Mouse (Mus musculus): Measurements from ENCODE around the gene Rtl8b. TPM values are rescaled to one million over a fixed set of nuclear protein-coding genes. Genes with fewer than 3 reads are reported as not detected.

The Rtl8b gene
- 49.0 and 55.8 TPM in 2 replicates for polyA plus RNA-seq (2014; fragmentation: Nextera tagmentation; extraction: Ambion mirVana)

DNA sequence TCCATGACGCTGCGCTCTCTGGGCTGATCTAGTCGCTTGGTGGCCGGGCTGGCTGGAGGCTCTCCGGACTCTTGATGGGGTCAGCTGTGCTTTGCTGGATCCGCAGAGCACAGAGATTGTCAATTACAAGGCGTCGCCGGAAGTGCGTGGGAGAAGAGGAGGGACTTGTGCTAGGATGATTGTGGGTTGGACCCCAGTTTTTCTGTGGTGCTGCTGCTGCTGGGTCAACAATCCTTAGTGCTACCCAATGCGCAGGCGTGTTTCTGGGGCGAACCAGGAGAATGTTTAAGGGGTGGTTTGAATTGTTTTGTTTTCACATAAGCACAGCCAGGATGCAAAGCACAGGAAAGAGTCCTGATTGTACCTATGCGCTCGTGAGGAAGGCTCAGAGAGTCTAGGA lies at the start of gene Rtl8b:
Rtl8b (minus strand) TSS at position 115 of the 400 bp plus-strand sequence.
- H3K27ac ChIP-seq (replicated peaks; ENCODE audit: low read depth, low read length), result no peak within 1 kb of the TSS
- ATAC-seq (ENCODE audit: insufficient number of reproducible peaks, low FRiP score, low TSS enrichment, low read depth) (peak; percentile 79), DNase-seq (ENCODE audit: low spot score) (peak; percentile 76)
- H3K4me1 ChIP-seq (ENCODE audit: control insufficient read depth, insufficient read depth, low read length), result no peaks in the 10 kb centered on the region
- no peaks in the 10 kb centered on the region for H3K36me3 ChIP-seq (ENCODE audit: control insufficient read depth, insufficient read depth, low read length)
- no peaks in the 10 kb centered on the region for H3K9me3 ChIP-seq (ENCODE audit: control insufficient read depth, low read length)
- H3K27me3 ChIP-seq (ENCODE audit: control insufficient read depth, insufficient read depth, low read length), result no peaks in the 10 kb centered on the region
- H3K4me3 ChIP-seq (ENCODE audit: low read depth, low read length), result peak within 1 kb of the TSS; percentile 15; the same call in 1 of the 2 replicates
- H3K9ac ChIP-seq (ENCODE audit: low read length), result no peak within 1 kb of the TSS
- 18% methylated on average over 12 of the region's 15 CpGs for WGBS
- H3K4me2 ChIP-seq (ENCODE audit: low read depth, severe bottlenecking), result peak within 1 kb of the TSS; percentile 28

DNA sequence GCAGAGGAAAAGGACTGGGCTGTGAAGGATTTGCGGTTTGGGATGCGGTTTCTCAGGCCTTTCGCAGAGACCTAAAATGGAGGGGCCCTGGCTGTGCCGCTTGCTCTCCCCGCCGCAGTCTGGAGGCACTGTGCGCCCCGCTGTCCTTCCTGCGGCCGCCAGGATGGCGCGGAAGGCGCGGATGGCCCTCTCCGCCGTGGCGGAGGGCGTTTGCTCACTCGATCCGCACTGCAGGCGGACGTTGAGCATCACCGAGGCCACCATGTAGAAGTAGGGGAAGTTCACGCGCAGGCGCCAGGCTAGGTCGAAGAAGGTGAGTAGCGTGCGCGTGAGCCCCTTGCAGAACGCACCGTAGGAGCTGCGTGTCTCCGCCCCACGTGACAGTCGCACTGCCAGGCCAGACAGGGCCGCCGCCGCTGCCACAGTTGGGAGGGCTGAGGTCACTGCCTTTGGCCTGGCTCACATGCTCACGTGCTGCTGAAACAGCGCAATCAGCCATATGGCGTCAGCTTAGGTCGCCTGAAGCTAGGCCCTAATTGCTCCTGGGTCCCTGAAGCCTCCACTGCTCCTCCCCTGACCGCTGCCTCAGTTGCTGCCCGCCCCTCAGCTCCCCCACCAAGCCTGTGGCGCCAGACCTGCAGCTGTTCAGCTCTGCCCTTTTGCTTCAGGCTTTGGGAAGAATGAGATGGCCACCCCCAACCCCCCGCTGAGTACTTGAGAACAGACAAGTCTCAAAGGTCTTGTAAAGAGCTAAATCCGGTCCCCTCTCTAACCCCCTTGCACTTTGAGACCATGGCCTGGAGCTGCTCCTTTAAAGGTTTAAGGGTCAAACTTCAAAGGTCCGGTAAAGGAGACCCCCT lies 46.3 kb upstream of the Rtl8b start:
- Histone ChIP-seq H3K4me1 (ENCODE audit: control insufficient read depth, insufficient read depth, low read length) (no peaks in the 10 kb centered on the region), H3K9me3 (ENCODE audit: control insufficient read depth, low read length) (no peaks in the 10 kb centered on the region), H3K4me3 (ENCODE audit: low read depth, low read length) (0 out of 2 replicates have a peak overlapping the region, but pooled peaks have one; percentile 14), H3K27me3 (ENCODE audit: control insufficient read depth, insufficient read depth, low read length) (no peaks in the 10 kb centered on the region), H3K27ac (replicated peaks; ENCODE audit: low read depth, low read length) (no peak overlapping the region), H3K36me3 (ENCODE audit: control insufficient read depth, insufficient read depth, low read length) (no peaks in the 10 kb centered on the region), H3K9ac (ENCODE audit: low read length) (peak overlapping the region; percentile 52), H3K4me2 (ENCODE audit: low read depth, severe bottlenecking) (peak overlapping the region; percentile 33)
- ATAC-seq (ENCODE audit: insufficient number of reproducible peaks, low FRiP score, low TSS enrichment, low read depth) (peak; percentile 76), DNase-seq (ENCODE audit: low spot score) (peak; percentile 71)
- WGBS, result 18% methylated on average over 40 of the region's 49 CpGs

DNA sequence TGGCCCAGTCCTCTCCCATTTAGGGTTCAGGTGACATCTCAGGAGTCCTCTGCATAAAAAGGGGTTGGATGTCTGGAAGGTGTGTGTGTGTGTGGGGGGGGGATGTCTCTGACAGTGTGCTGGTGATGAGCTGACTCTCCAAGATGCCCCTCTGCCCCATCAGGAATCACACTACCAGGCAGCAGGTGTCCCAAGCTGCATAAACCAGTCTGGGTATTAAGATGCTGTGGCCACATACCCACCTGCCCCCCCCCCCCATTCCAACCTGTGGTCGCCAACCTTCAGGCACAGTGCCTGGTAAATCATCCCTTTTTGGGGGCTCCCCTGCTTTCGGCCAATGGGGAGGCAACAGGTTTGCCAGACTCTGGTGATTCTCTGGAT lies 45.7 kb upstream of the Rtl8b start:
- no peak overlapping the region; the same call in 1 of the 2 replicates for H3K9ac ChIP-seq (ENCODE audit: low read length)
- no peak for DNase-seq (ENCODE audit: low spot score)
- no peaks in the 10 kb centered on the region for H3K27me3 ChIP-seq (ENCODE audit: control insufficient read depth, insufficient read depth, low read length)
- no peaks in the 10 kb centered on the region for H3K9me3 ChIP-seq (ENCODE audit: control insufficient read depth, low read length)
- no peaks in the 10 kb centered on the region for H3K36me3 ChIP-seq (ENCODE audit: control insufficient read depth, insufficient read depth, low read length)
- H3K4me1 ChIP-seq (ENCODE audit: control insufficient read depth, insufficient read depth, low read length), result no peaks in the 10 kb centered on the region
- no peak overlapping the region; the same call in 1 of the 2 replicates for H3K4me2 ChIP-seq (ENCODE audit: low read depth, severe bottlenecking)
- 50% methylated on average over 2 of the region's 2 CpGs for WGBS
- no peak overlapping the region for H3K27ac ChIP-seq (replicated peaks; ENCODE audit: low read depth, low read length)
- H3K4me3 ChIP-seq (ENCODE audit: low read depth, low read length), result no peak overlapping the region
- no peak; the same call in 1 of the 2 replicates for ATAC-seq (ENCODE audit: insufficient number of reproducible peaks, low FRiP score, low TSS enrichment, low read depth)

DNA sequence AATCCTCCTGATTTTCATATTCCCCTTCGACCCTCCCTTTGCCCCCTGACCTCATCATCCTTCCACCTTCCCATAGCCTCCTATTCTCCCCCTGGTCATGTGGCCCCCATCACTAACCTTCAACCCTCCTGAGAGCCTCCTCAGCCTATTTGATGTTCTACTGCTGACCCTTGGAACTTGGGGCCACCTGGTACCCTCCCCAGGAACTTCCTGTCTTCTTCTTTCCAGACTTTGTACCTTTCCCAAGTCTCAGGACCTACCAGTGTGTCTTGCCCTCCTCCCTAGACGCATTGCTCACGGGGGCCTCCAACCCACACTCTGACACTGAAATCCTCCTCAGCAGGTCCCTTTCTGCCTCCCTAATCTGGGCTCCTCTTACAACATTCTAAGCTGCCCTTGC lies 32.5 kb upstream of the Rtl8b start:
- H3K4me3 ChIP-seq (ENCODE audit: low read depth, low read length), result no peak overlapping the region
- 79% methylated on average over 3 of the region's 3 CpGs for WGBS
- H3K9ac ChIP-seq (ENCODE audit: low read length), result no peak overlapping the region
- no peaks in the 10 kb centered on the region for H3K9me3 ChIP-seq (ENCODE audit: control insufficient read depth, low read length)
- DNase-seq (ENCODE audit: low spot score) (no peak), ATAC-seq (ENCODE audit: insufficient number of reproducible peaks, low FRiP score, low TSS enrichment, low read depth) (no peak)
- no peaks in the 10 kb centered on the region for H3K36me3 ChIP-seq (ENCODE audit: control insufficient read depth, insufficient read depth, low read length)
- no peaks in the 10 kb centered on the region for H3K4me1 ChIP-seq (ENCODE audit: control insufficient read depth, insufficient read depth, low read length)
- H3K4me2 ChIP-seq (ENCODE audit: low read depth, severe bottlenecking), result no peak overlapping the region
- no peaks in the 10 kb centered on the region for H3K27me3 ChIP-seq (ENCODE audit: control insufficient read depth, insufficient read depth, low read length)
- no peak overlapping the region for H3K27ac ChIP-seq (replicated peaks; ENCODE audit: low read depth, low read length)

DNA sequence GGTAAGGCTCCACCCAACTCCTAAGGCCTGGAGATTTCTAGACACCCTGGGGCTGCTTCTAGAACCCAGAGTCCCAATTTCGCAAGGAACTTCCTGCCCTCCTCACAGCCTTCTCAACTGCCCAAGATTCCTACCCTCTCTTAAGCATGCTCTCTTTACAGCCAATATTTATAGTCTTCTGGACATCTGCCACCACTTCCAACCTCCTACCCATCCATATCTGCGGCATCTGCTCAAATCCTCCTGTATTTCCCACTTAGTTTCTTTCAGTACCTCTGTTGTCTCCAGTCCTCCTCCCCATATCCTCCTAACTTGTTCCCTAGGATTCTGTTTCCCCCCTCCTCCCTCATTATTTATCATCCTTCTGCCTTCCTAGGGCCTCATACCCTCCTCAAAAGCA lies 29.0 kb upstream of the Rtl8b start:
- H3K4me3 ChIP-seq (ENCODE audit: low read depth, low read length), result no peak overlapping the region
- no peaks in the 10 kb centered on the region for H3K27me3 ChIP-seq (ENCODE audit: control insufficient read depth, insufficient read depth, low read length)
- DNase-seq (ENCODE audit: low spot score) (no peak), ATAC-seq (ENCODE audit: insufficient number of reproducible peaks, low FRiP score, low TSS enrichment, low read depth) (no peak)
- WGBS, result 88% methylated on average over 2 of the region's 2 CpGs
- H3K36me3 ChIP-seq (ENCODE audit: control insufficient read depth, insufficient read depth, low read length), result no peaks in the 10 kb centered on the region
- H3K4me1 ChIP-seq (ENCODE audit: control insufficient read depth, insufficient read depth, low read length), result no peaks in the 10 kb centered on the region
- H3K4me2 ChIP-seq (ENCODE audit: low read depth, severe bottlenecking), result no peak overlapping the region
- H3K9me3 ChIP-seq (ENCODE audit: control insufficient read depth, low read length), result no peaks in the 10 kb centered on the region
- H3K9ac ChIP-seq (ENCODE audit: low read length), result no peak overlapping the region
- no peak overlapping the region for H3K27ac ChIP-seq (replicated peaks; ENCODE audit: low read depth, low read length)

DNA sequence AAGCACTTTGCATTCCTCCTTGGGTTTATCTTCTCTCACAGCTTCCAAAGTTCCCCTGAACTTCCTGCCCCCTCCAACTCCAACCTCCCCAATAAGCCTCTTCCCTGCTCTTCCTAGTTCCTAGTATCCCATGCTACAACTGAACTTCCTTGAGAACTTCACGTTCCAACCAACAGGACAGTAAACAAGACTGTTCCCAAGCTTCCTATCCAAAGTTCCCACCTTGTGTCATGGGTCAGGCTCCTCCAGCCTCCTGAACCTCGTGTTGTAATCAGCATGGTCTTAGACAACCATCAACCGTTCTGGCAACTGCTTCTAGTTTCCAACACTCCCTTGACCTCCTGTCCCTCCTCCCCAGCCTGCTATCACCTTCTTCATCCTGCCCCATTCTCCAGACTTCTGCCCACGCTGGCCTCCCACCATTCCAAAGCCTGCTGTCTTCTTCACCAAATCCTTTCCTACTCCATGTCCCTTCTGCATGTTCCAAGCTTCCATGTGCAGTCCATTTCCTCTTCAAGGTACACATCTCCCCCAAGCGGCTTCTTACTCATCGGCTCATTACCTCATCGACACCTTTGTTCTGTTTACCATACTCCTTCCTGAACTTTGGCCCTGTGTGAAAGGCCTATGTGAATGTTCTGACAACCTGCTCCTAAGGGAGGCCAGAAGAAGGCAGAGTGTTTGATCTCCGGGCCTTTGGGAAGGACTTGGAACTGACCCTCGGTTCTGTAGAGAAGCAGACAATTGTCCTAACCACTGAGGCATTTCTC lies 24.0 kb upstream of the Rtl8b start:
- no peak overlapping the region for H3K9ac ChIP-seq (ENCODE audit: low read length)
- no peak overlapping the region for H3K4me2 ChIP-seq (ENCODE audit: low read depth, severe bottlenecking)
- no peaks in the 10 kb centered on the region for H3K9me3 ChIP-seq (ENCODE audit: control insufficient read depth, low read length)
- 84% methylated on average over 9 of the region's 9 CpGs for WGBS
- no peaks in the 10 kb centered on the region for H3K36me3 ChIP-seq (ENCODE audit: control insufficient read depth, insufficient read depth, low read length)
- no peak overlapping the region for H3K4me3 ChIP-seq (ENCODE audit: low read depth, low read length)
- no peak for DNase-seq (ENCODE audit: low spot score)
- ATAC-seq (ENCODE audit: insufficient number of reproducible peaks, low FRiP score, low TSS enrichment, low read depth), result no peak
- H3K27me3 ChIP-seq (ENCODE audit: control insufficient read depth, insufficient read depth, low read length), result no peaks in the 10 kb centered on the region
- no peaks in the 10 kb centered on the region for H3K4me1 ChIP-seq (ENCODE audit: control insufficient read depth, insufficient read depth, low read length)
- H3K27ac ChIP-seq (replicated peaks; ENCODE audit: low read depth, low read length), result no peak overlapping the region

DNA sequence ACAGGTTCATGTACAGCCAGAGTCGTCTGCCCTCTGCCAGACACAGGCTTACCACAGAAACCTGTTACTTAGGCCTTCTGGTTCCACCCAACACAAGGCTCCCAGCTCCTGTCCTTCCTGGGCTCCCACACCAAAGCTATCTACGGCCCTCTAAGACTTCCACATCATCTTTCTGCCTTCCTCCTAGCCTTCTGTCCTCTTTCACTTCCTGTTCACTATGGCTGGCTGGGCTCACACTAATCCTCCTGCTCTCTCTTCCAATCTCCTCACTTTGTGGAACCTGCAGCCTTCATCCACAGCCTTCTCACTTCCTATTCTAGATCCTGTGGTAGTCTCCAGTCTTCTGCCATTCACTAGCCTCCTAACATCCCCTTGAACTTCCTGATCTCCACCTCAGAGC lies 22.9 kb upstream of the Rtl8b start:
- Histone ChIP-seq H3K27ac (replicated peaks; ENCODE audit: low read depth, low read length) (no peak overlapping the region), H3K9ac (ENCODE audit: low read length) (no peak overlapping the region), H3K4me1 (ENCODE audit: control insufficient read depth, insufficient read depth, low read length) (no peaks in the 10 kb centered on the region), H3K4me2 (ENCODE audit: low read depth, severe bottlenecking) (no peak overlapping the region), H3K36me3 (ENCODE audit: control insufficient read depth, insufficient read depth, low read length) (no peaks in the 10 kb centered on the region), H3K4me3 (ENCODE audit: low read depth, low read length) (no peak overlapping the region), H3K9me3 (ENCODE audit: control insufficient read depth, low read length) (no peaks in the 10 kb centered on the region), H3K27me3 (ENCODE audit: control insufficient read depth, insufficient read depth, low read length) (no peaks in the 10 kb centered on the region)
- WGBS, result 82% methylated on average over 2 of the region's 2 CpGs
- no peak for DNase-seq (ENCODE audit: low spot score)
- ATAC-seq (ENCODE audit: insufficient number of reproducible peaks, low FRiP score, low TSS enrichment, low read depth), result no peak

DNA sequence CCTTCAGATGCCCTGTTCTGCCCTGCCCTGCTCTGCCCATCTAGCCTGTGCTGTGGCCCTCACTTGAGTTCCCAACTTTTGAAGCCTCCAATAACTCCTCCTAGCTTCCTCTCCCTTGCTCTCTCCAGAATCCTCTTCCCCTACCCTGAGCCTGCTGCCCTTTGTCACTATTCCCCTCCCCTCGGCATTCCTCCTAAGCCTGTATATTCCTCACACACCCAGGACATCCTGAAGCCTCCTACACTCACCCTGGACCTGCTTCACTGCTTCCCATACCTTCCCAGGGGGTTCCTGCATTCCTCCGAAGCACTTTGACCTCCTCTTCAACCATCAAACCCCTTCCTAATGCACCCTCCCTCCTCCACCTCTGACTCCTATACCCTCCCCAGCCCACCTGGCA lies 21.9 kb upstream of the Rtl8b start:
- WGBS, result 61% methylated on average over 2 of the region's 2 CpGs
- no peak overlapping the region for H3K4me2 ChIP-seq (ENCODE audit: low read depth, severe bottlenecking)
- no peak overlapping the region for H3K4me3 ChIP-seq (ENCODE audit: low read depth, low read length)
- no peak overlapping the region for H3K27ac ChIP-seq (replicated peaks; ENCODE audit: low read depth, low read length)
- no peak overlapping the region for H3K9ac ChIP-seq (ENCODE audit: low read length)
- H3K4me1 ChIP-seq (ENCODE audit: control insufficient read depth, insufficient read depth, low read length), result no peaks in the 10 kb centered on the region
- H3K9me3 ChIP-seq (ENCODE audit: control insufficient read depth, low read length), result no peaks in the 10 kb centered on the region
- DNase-seq (ENCODE audit: low spot score) (no peak), ATAC-seq (ENCODE audit: insufficient number of reproducible peaks, low FRiP score, low TSS enrichment, low read depth) (no peak)
- no peaks in the 10 kb centered on the region for H3K27me3 ChIP-seq (ENCODE audit: control insufficient read depth, insufficient read depth, low read length)
- H3K36me3 ChIP-seq (ENCODE audit: control insufficient read depth, insufficient read depth, low read length), result no peaks in the 10 kb centered on the region

Data from limb, embryonic 11.5 days (tissue).